Mouse (Mus musculus): ENCODE data around the gene Dnaja3. TPM values are rescaled to one million over a fixed set of nuclear protein-coding genes. Genes with fewer than 3 reads are reported as not detected.

The Dnaja3 gene
- polyA plus RNA-seq (2016; fragmentation: Nextera tagmentation; extraction: Ambion mirVana) = 60.7 and 62.7 TPM in 2 replicates

- Histone ChIP-seq H3K36me3 (peaks cover 8% of the 10 kb centered on the region; the same call in 1 of the 2 replicates), H3K4me1 (replicated peaks) (peaks cover 54% of the 10 kb centered on the region), H3K4me3 (peak within 1 kb of the TSS; percentile 76), H3K9me3 (no peaks in the 10 kb centered on the region), H3K27ac (peak within 1 kb of the TSS; percentile 89), H3K27me3 (ENCODE audit: insufficient read depth, poor library complexity, severe bottlenecking) (no peaks in the 10 kb centered on the region)
- WGBS = 1% methylated on average over 22 of the region's 22 CpGs
- peak; percentile 88 for DNase-seq (ENCODE audit: low spot score)
Measured at GRCm38 (mm10) chr16:4639831-4640237, at the start of gene Dnaja3, which contains the start of gene Vasn. TSS of gene Dnaja3 (plus strand) at chr16:4639989. TSS of gene Vasn (plus strand) at chr16:4639941.

DNA sequence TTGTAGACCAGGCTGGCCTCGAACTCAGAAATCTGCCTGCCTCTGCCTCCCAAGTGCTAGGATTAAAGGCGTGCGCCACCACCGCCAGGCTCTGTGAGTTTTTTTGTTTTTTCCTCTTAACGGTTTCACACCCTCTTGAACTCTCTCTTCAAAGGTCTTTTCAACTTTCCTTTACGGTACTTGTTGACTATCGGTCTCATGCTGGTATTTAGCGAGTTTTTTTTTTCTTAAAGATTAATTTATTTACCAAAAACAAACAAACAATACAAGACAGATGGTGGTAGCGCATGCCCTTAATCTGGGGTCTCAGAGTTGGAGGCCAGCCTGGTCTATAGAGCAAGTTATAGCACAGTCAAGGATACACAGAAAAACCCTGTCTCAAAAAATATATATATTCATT lies 49.6 kb upstream of the Dnaja3 start:
- peaks cover 2% of the 10 kb centered on the region; the same call in 1 of the 2 replicates for H3K9me3 ChIP-seq
- H3K4me1 ChIP-seq (replicated peaks) = peaks cover 52% of the 10 kb centered on the region
- H3K27me3 ChIP-seq (ENCODE audit: insufficient read depth, poor library complexity, severe bottlenecking) = no peaks in the 10 kb centered on the region
- no peak for DNase-seq (ENCODE audit: low spot score)
- H3K27ac ChIP-seq = no peak overlapping the region
- H3K36me3 ChIP-seq = peaks cover 8% of the 10 kb centered on the region
- no peak overlapping the region for H3K4me3 ChIP-seq
- WGBS = 96% methylated on average over 9 of the region's 9 CpGs

- Histone ChIP-seq H3K36me3 (peaks cover 8% of the 10 kb centered on the region), H3K27ac (peak overlapping the region; percentile 99), H3K4me1 (replicated peaks) (peaks cover 56% of the 10 kb centered on the region), H3K4me3 (peak overlapping the region; percentile 90), H3K27me3 (ENCODE audit: insufficient read depth, poor library complexity, severe bottlenecking) (no peaks in the 10 kb centered on the region), H3K9me3 (peaks cover 2% of the 10 kb centered on the region; the same call in 1 of the 2 replicates)
- WGBS = 17% methylated on average over 32 of the region's 32 CpGs
- peak; percentile 65 for DNase-seq (ENCODE audit: low spot score)
Measured at GRCm38 (mm10) chr16:4592909-4593875, 46.6 kb upstream of the Dnaja3 start.

DNA sequence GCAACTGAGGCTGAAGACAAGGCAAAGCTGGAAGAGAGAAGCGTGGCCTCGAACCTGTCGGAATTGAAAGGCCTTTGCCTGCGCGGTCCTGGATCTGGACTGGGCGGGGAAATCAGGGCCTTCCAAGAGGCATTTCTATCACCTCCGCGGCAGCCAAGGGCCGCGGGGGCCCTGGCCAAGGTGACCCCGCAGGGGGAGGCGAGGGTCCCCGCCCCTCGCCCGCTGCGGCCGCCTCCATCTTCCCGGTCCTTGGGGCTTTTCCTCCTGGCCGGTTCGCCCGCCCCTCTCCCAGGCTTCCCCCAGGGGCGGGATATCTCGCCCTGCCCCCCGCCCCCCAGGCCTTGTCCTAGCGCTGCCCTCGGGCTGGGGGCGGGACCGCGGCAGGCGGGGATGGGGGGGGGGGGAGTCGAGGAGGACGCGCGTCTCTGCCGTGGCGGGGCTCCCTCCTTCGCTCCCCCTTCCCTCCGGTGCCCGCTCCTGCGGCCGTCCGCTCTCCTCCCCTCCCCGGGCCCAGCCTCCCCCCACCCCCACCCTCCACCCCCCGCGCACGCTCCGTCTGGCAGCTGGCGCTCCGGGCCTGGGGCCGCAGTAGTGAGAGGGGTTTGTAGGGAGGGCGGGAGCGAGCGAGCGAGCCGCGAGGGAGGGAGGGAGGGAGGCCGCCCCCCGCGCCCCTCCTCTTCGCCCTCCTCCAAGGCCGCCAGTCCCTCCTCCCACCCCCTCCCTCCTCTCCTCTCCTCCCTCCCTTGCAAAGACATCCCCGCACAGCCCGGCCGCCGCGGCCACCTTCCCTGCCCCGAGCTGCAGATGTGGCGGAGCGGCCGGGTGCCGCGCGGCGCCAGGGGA lies 45.6 kb upstream of the Dnaja3 start, which contains the start of gene Glis2:
Glis2 (plus strand) TSS at position 743 of the 843 bp plus-strand sequence.
- Histone ChIP-seq H3K27me3 (ENCODE audit: insufficient read depth, poor library complexity, severe bottlenecking) (no peaks in the 10 kb centered on the region), H3K27ac (peak within 1 kb of the TSS; percentile 99), H3K9me3 (peaks cover 2% of the 10 kb centered on the region; the same call in 1 of the 2 replicates), H3K4me1 (replicated peaks) (peaks cover 66% of the 10 kb centered on the region), H3K4me3 (peak within 1 kb of the TSS; percentile 90), H3K36me3 (peaks cover 8% of the 10 kb centered on the region)
- peak; percentile 90 for DNase-seq (ENCODE audit: low spot score)
- under 1% methylated on average over 59 of the region's 74 CpGs for WGBS

- peaks cover 10% of the 10 kb centered on the region for H3K36me3 ChIP-seq
- H3K27me3 ChIP-seq (ENCODE audit: insufficient read depth, poor library complexity, severe bottlenecking) = no peaks in the 10 kb centered on the region
- peaks cover 2% of the 10 kb centered on the region; the same call in 1 of the 2 replicates for H3K9me3 ChIP-seq
- under 1% methylated on average over 52 of the region's 52 CpGs for WGBS
- no peak for DNase-seq (ENCODE audit: low spot score)
- H3K27ac ChIP-seq = peak overlapping the region; percentile 99
- H3K4me1 ChIP-seq (replicated peaks) = peaks cover 74% of the 10 kb centered on the region
- H3K4me3 ChIP-seq = peak overlapping the region; percentile 90
Measured at GRCm38 (mm10) chr16:4594814-4595526, 44.8 kb upstream of the Dnaja3 start.

DNA sequence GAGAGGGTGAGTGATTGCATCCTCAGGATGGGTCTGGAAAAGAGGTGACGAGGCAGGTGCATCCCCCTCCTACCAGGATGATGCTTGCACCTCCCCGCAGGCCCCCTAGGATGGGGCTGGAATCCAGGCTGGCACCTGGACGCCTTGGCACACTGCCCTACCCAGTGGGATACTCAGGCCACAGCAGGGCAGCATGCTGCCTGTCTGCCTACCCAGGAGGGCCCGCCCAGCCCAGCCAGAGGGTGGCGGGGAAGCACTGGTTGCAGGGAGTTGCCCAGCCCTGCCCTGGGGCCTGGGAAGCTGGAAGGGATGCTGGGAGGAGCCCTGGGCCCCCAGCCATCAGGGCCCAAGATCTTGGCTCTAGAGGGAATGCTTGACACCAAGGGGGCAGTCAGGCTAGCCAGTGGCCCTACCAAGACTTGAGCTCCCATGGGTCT lies 44.2 kb upstream of the Dnaja3 start:
- Histone ChIP-seq H3K27ac (peak overlapping the region; percentile 99), H3K4me3 (peak overlapping the region; percentile 90), H3K4me1 (replicated peaks) (peaks cover 80% of the 10 kb centered on the region), H3K36me3 (peaks cover 8% of the 10 kb centered on the region), H3K9me3 (peaks cover 1% of the 10 kb centered on the region; the same call in 1 of the 2 replicates), H3K27me3 (ENCODE audit: insufficient read depth, poor library complexity, severe bottlenecking) (no peaks in the 10 kb centered on the region)
- no peak for DNase-seq (ENCODE audit: low spot score)
- WGBS = 4% methylated on average over 5 of the region's 5 CpGs

DNA sequence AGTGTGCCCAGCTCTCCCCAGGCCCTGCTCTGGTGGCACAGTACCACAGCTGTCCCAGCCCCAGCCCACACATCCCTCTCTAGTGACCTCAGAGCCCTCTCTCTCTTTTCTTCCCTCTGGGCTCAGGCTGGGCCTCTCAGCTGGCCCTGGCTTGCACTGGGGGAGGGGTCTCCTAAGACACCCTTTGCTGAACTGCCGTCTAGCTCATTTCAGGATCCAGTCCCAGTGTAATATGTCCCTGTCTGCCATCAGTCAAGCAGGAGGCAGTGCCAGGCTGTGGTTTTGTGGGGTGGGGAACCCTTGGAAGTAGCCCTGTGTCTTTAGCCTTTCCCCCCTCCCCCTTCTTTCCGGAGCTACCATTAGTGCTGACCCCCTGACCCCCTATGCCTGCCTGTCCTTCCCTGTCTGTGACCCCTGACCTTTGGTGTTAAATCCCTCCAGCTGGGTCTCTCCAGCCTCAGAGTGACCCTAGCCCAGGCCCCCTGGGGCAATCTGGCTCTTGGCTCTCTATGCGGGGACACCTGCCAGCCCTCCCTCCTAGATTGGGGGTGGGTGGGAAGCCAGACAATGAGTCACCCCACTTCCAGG lies 43.6 kb upstream of the Dnaja3 start:
- Histone ChIP-seq H3K9me3 (no peaks in the 10 kb centered on the region), H3K4me3 (peak overlapping the region; percentile 90), H3K4me1 (replicated peaks) (peaks cover 87% of the 10 kb centered on the region), H3K27me3 (ENCODE audit: insufficient read depth, poor library complexity, severe bottlenecking) (no peaks in the 10 kb centered on the region), H3K27ac (peak overlapping the region; percentile 99), H3K36me3 (peaks cover 2% of the 10 kb centered on the region; the same call in 1 of the 2 replicates)
- WGBS = 2% methylated on average over 3 of the region's 3 CpGs
- peak; percentile 73 for DNase-seq (ENCODE audit: low spot score)

DNA sequence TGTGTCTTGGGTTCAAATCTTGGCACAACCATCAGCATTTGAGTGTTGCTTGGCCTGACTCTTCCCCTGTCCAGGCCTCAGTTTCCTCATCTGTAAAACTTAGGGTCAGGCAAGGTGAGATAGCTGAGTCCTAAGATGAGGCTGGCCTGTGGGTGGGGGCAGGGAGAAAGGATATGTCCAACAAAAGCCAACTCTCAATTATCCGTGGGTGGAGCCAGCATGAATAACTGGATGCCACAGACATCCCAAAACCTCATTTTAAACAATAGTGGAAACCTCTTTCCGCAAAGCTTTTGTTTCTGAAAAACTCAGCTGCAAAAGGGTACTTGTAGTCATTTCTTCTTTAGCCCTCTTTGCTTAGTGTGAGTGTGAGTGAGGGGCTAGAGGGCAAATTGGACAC lies 43.0 kb upstream of the Dnaja3 start:
- Histone ChIP-seq H3K9me3 (no peaks in the 10 kb centered on the region), H3K4me1 (replicated peaks) (peaks cover 93% of the 10 kb centered on the region), H3K27me3 (ENCODE audit: insufficient read depth, poor library complexity, severe bottlenecking) (no peaks in the 10 kb centered on the region), H3K4me3 (peak overlapping the region; percentile 90), H3K36me3 (peaks cover 2% of the 10 kb centered on the region; the same call in 1 of the 2 replicates), H3K27ac (peak overlapping the region; percentile 99)
- 43% methylated on average over 2 of the region's 2 CpGs for WGBS
- DNase-seq (ENCODE audit: low spot score) = no peak

GRCm38 (mm10) chr16:4597296-4597695 lies 42.5 kb upstream of the Dnaja3 start:
- H3K9me3 ChIP-seq = no peaks in the 10 kb centered on the region
- H3K36me3 ChIP-seq = peaks cover 2% of the 10 kb centered on the region; the same call in 1 of the 2 replicates
- WGBS = 60% methylated on average over 7 of the region's 7 CpGs
- peak overlapping the region; percentile 90 for H3K4me3 ChIP-seq
- H3K27me3 ChIP-seq (ENCODE audit: insufficient read depth, poor library complexity, severe bottlenecking) = no peaks in the 10 kb centered on the region
- DNase-seq (ENCODE audit: low spot score) = no peak
- peaks cover 97% of the 10 kb centered on the region for H3K4me1 ChIP-seq (replicated peaks)
- peak overlapping the region; percentile 99 for H3K27ac ChIP-seq

- peaks cover 2% of the 10 kb centered on the region; the same call in 1 of the 2 replicates for H3K36me3 ChIP-seq
- H3K9me3 ChIP-seq = no peaks in the 10 kb centered on the region
- peak overlapping the region; percentile 90 for H3K4me3 ChIP-seq
- no peaks in the 10 kb centered on the region for H3K27me3 ChIP-seq (ENCODE audit: insufficient read depth, poor library complexity, severe bottlenecking)
- H3K4me1 ChIP-seq (replicated peaks) = peaks cover 97% of the 10 kb centered on the region
- 69% methylated on average over 5 of the region's 5 CpGs for WGBS
- no peak for DNase-seq (ENCODE audit: low spot score)
- H3K27ac ChIP-seq = peak overlapping the region; percentile 99
Measured at GRCm38 (mm10) chr16:4598041-4598440, 41.7 kb upstream of the Dnaja3 start.

DNA sequence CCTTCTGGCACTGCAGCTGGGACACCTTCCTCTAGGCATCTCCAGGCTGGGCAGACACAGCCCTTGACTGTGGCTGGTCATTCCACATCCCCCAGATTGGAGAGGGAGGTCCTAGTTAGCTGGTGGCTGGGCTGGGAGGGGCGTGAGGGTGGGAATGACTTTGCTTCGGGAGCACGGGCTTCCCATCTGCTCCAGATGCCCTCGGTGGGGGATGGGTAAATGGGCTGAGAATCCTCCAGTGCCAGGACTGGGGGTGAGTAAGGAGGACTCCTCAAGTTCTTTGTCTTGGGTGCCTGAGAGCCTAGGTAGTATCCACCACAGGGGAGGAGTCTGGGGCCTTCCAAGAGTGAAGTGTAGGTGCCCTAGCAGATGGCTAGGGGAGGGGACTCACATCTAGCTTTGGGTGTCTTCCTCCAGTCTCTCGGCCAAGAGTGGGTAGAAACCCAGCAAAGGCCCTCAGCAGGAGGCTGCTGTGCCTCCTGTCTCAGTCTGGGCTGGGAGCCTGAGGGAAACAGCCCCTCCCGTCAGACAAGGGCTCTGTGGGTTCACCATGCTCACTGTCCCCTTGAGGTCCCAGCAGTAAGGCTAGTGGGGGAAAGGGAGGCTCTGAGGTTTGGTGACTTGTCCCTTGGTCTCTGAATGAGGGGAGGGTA lies 40.8 kb upstream of the Dnaja3 start:
- peak; percentile 51 for DNase-seq (ENCODE audit: low spot score)
- Histone ChIP-seq H3K4me1 (replicated peaks) (peaks cover 97% of the 10 kb centered on the region), H3K27ac (peak overlapping the region; percentile 99), H3K27me3 (ENCODE audit: insufficient read depth, poor library complexity, severe bottlenecking) (no peaks in the 10 kb centered on the region), H3K36me3 (peaks cover 2% of the 10 kb centered on the region; the same call in 1 of the 2 replicates), H3K4me3 (peak overlapping the region; percentile 90), H3K9me3 (no peaks in the 10 kb centered on the region)
- WGBS = 27% methylated on average over 6 of the region's 6 CpGs

All from hindbrain, embryonic 10.5 days (tissue).